Mouse (Mus musculus) urinary bladder, postnatal 36 days (tissue): ENCODE measurements around the gene Gm5475.

Experiments
- DNase-seq, 2 experiments: peaks; one replicate each; pipeline ENCODE4 v3.0.0; 2022; ENCODE audit warnings: low spot score in 2 of 2, mixed read lengths in 1 of 2

Gene Gm5475

GRCm38 (mm10) chr15:100413306-100413705, 8.6 kb upstream of the Gm5475 start:
- no peak for DNase-seq

DNA sequence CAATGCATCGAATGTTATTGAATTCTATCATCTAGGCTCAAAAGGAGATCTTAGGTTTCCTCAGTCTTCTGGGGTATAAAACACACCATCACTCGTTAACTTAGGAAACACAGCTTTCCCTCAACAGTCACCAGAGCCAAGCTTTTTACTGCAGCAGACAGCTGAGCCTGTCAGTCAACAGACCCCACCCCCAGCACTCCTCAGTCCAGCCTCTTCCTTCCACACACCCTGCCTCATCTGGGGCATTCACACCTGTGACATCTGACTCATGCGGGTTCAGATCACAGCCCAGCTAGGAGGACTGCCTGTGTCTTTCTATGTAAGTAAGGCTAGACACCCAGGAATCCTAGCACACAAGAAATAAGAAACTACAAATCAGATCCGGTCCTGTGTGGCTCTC, 7.9 kb upstream of the Gm5475 start:
- no peak for DNase-seq

DNA sequence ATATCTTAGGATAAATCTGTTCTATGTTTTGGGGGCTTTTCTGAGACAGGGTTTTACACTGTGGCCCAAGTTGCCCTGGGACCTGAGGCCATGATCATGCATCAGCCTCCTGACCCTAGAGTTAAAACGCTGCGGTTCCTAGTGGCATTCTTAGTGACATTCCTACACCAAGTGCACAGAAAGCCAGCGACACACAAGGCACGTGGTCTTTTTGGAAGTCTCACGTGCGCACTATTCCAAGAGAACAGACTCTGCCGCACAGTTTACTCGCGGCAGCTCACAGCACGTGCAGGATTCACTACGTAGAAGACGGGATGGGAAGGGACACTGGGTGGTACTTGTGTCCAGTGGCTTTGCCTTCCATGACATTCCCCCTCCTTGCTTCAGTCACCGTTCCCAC, 7.0 kb upstream of the Gm5475 start:
- DNase-seq = no peak

- peak in 1 of 2 experiments; percentile 30 for DNase-seq
Observed at GRCm38 (mm10) chr15:100415684-100416083, 6.3 kb upstream of the Gm5475 start.

- no peak for DNase-seq
Observed at GRCm38 (mm10) chr15:100417854-100418450, 4.0 kb upstream of the Gm5475 start.

DNA sequence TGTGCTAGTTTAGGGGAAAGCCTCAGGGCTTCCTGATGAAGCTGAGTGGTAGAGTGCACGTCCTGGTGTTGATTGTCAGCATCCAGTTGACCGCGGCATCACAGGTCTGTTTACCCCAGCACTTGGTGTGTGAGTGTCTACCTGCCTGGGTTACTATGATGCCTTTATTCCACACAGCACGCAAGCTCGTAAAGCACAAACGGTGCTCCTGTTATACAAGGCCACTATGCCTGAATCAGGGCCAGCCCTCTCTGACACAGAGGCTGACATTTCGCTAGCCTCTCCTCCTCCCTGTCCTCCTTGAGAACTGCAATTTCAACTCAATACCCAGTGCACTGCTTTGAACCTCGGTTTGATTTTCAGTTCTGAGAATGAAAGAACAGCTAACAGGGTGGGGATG, 2.6 kb upstream of the Gm5475 start:
- DNase-seq = no peak

- DNase-seq = no peak
Observed at GRCm38 (mm10) chr15:100419901-100420745, 1.8 kb upstream of the Gm5475 start.

- no peak for DNase-seq
Observed at GRCm38 (mm10) chr15:100421059-100421757, 739 bp upstream of the Gm5475 start.

- DNase-seq = no peak
Observed at GRCm38 (mm10) chr15:100422476-100422875, 529 bp downstream of the Gm5475 start.

DNA sequence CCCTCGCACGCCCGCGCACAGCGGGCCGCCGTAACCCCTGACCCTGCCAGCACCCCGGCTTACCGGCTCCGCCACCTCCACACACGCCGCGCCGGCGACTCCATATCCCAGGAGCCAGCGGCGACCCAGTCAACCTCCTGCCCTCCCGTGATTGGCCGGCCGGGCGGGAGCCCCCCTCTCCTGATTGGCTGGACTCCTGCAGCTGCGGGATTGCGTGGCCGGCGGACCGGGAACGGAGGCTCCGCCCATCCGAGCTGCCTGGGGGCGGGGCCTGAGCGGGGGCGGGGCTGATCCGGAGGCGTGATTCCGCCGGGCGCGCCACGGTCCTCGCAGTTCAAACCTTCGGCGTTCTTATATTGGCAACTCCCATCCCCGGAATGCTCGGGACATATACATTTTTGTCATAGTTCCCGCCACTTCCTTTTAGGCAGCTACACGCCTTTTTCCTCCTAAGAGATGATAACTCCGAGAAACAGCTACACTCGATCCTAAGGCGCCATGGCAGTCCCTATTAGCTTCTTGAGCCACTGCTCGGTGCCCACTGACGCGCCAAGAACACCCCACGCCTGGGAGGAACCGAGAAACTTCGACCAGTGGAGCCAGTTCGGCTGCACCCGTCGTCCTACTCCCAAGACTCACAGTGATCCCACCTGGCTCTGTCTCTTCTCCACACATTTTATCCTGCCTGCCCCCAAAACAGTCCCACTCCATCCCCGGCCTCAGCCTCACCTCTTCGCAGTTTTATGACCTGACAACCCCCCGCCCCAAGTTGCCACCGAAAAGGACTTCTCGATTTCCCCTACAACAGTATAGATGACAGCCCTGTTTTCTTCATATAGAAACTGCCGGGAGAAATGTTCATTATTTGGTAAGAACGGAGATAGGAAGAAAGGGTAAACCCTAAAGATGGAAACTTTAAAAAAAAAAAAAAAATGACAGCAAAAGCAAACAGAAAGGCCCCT, 1.2 kb downstream of the Gm5475 start:
- DNase-seq = peak; percentile 94 to 97

GRCm38 (mm10) chr15:100423916-100424315, 2.0 kb downstream of the Gm5475 start:
- DNase-seq = no peak

GRCm38 (mm10) chr15:100424396-100425122, 2.6 kb downstream of the Gm5475 start, which contains the start of gene Slc11a2:
Gene Slc11a2 (minus strand): TSS chr15:100425072.
- DNase-seq = no peak

GRCm38 (mm10) chr15:100428296-100428905, 6.5 kb downstream of the Gm5475 start:
- peak in 1 of 2 experiments; percentile 45 for DNase-seq

DNA sequence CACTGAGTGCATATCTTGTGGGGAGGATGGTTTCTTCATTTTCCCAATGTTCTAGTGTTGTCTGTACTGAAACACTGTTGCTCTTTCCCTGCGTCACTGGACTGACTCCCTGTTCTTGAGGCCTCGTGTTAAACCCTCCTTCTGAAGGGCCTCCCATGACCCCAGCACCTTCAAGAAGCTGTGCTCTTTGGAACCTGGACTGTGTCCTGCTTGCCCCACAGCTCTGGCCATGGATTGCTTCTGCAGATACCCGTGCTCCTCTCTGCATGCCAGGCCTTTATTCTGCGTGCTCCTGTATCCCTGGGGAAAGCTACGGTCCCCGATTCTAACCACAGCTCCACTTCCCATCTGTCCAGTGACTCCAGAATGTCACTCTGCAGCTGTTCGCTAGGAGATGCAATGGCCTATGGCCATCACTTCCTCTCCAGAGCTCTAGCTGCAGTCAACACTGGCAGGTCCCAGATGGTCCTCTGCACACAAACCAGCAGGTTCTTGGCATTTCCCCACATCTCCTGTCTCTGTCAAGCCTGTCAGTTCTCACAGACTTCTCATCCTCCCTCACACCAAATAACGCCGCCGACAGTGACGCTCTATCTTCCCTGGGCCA, 8.1 kb downstream of the Gm5475 start:
- DNase-seq = no peak

- no peak for DNase-seq
Observed at GRCm38 (mm10) chr15:100433234-100433633, 11.3 kb downstream of the Gm5475 start.

DNA sequence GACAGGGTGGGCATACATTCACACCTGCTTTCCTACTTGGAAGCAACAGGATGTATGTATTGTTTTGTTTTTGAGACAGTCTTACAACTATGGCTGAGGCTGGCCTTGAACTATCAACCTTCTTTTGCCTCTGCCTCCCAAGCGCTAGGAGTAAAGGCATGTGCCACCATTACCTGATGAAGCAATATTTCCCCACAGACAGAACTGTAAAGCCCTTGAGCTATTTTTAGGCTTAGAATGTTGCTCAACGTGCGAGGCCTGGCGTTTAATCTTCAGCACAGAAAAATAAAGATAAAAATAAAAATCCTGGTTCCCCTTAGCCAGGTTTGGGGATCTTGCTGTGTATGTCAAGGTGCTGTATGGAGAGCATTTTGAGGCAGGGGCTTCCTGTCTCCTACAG, 14.2 kb downstream of the Gm5475 start:
- no peak for DNase-seq

- no peak for DNase-seq
Observed at GRCm38 (mm10) chr15:100436518-100436917, 14.6 kb downstream of the Gm5475 start.

GRCm38 (mm10) chr15:100443126-100443922, 21.4 kb downstream of the Gm5475 start:
- peak; percentile 63 to 86 for DNase-seq

- no peak for DNase-seq
Observed at GRCm38 (mm10) chr15:100446887-100447286, 24.9 kb downstream of the Gm5475 start.
